Comparison of ENCODE assay signal across 14 mouse cellular contexts in the genomic region with DNA sequence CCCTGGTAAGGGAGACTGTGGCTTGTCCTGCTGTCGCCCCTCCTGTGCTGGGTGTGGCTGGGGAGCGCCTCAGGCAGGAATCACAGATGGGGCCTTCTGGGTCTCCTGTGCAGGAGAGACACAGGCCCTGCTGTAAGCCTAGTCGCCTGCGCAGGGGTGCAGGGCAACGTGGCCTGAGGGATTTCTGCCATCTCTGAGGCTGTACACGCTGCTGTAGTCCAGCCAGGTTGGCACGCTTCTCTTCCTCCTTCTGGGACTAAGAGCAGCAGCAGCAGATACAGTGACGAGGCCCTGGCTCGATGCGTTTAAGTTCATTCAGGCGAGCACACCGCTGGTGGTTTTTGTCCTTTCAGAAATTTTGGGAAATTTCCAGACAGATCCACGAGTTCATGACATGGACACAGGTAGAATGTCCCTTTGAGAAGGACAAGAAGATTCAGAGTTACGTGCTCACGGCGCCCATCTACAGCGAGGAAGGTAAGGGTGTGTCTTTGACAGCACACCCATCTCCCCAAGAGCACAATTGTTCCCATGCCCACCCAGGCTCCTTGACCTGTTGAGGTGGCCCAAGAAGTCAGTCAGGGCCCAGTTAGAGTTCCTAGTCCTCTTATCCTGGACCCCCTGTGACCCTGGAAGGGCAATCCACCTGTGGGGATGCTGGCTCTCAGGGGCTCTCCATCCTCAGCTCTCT.
"Had no signal": no experiment of that assay in that cellular context is flagged by ENCODE, and none has a peak within 500 bp of the region (broad histone marks: within the 10 kb centered on the region; RNA-seq: fewer than 3 reads in every experiment).

No protein-coding gene starts in this region.

- H3K9me3 ChIP-seq: hindbrain, embryonic 15.5 days; kidney, embryonic 15.5 days; neural tube, embryonic 12.5 days had no signal

- H3K4me1 ChIP-seq: hindbrain, embryonic 15.5 days; neural tube, embryonic 12.5 days had no signal

- ATAC-seq: intestine, embryonic 16.5 days; lung, postnatal 0 days had no signal

- H3K36me3 ChIP-seq: kidney, embryonic 15.5 days; neural tube, embryonic 12.5 days had no signal

- H3K27ac ChIP-seq: hindbrain, embryonic 15.5 days; kidney, embryonic 15.5 days; layer of hippocampus, adult 2 months; liver, embryonic 14.5 days; neural tube, embryonic 12.5 days had no signal

- H3K27me3 ChIP-seq: hindbrain, embryonic 15.5 days; kidney, embryonic 15.5 days; neural tube, embryonic 12.5 days had no signal

- H3K4me2 ChIP-seq: hindbrain, embryonic 15.5 days; kidney, embryonic 15.5 days; neural tube, embryonic 12.5 days had no signal

- DNase-seq: kidney, adult 2 months; kidney, postnatal 36 days; liver; lung, adult 2 months; lung, postnatal 36 days; thymus, adult 18-20 months; thymus, postnatal 14 days had no signal

- H3K9ac ChIP-seq: hindbrain, embryonic 15.5 days; kidney, embryonic 15.5 days; liver, embryonic 14.5 days; neural tube, embryonic 12.5 days had no signal

- H3K4me3 ChIP-seq: hindbrain, embryonic 15.5 days; kidney, embryonic 15.5 days; layer of hippocampus, adult 2 months; neural tube, embryonic 12.5 days had no signal
